ENCODE assay signal across 8 mouse cellular contexts in the genomic region with DNA sequence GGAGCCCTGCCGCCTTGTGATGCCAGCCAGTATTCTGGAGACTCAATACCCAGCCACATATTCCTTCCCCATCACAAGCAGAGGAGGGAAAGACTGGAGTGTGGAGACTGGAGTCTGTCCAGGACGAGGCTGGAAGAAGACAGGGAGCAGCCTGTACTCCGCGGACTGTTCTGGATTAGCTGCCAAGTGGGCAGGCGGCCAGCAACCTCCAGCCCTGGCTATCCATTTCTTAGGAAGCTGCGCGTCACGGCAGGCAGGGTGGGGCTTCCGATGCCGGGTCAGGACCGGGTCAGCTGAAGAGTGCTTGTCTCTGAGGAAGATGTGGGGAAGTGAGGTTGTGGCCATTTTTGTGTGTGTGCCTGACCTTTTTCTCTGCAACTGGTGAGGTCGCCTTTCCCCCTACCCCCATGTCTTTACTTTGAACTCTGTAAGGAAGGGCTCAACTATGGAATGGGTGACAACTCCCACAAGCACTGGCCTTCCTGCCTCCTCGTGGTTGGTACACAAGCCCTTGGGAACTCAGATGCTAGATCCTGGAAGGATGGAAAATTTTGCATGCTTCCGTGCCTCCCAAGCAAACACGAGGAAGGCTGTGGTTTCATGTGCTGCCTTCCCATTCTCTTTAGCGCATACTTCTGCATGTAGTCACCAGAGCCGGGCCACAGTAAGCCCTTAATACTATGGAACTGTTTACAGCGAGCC.
DNase-seq lines count a peak whose midpoint lies in the region; ATAC-seq and TF ChIP-seq lines count a peak whose summit lies in the region.

No protein-coding gene starts in this region.

- TF ChIP-seq CTCF in lung, embryonic 14.5 days (IDR thresholded peaks at IDR 0.05; ENCODE audit: low read depth), result no peak

- H3K4me2 ChIP-seq in lung, embryonic 14.5 days, result peak overlapping the region; percentile 61

- peak; percentile 98 for DNase-seq in Muller cell, postnatal 12 days (ENCODE audit: inconsistent ontology term)
- DNase-seq in cerebellum, adult 9-10 months, result peak; percentile 99
- peak; percentile 87 to 92 for DNase-seq in frontal cortex, postnatal 14 days (ENCODE audit: low spot score in 2 of 2)
- DNase-seq in hindbrain, embryonic 10.5 days (ENCODE audit: low spot score), result peak; percentile 15
- peak; percentile 94 for DNase-seq in layer of hippocampus, adult 9-11 months
- peak; percentile 99 for DNase-seq in lung, embryonic 14.5 days
- peak; percentile 94 for DNase-seq in ovary, postnatal 36 days (ENCODE audit: low spot score)
- peak; percentile 95 to 97 for DNase-seq in urinary bladder, postnatal 4 days (ENCODE audit: low spot score in 2 of 2)

- no peak overlapping the region for H3K9ac ChIP-seq in lung, embryonic 14.5 days

- ATAC-seq in lung, embryonic 14.5 days (ENCODE audit: insufficient read depth), result peak; percentile 99

- no peaks in the 10 kb centered on the region for H3K9me3 ChIP-seq in hindbrain, embryonic 10.5 days
- no peaks in the 10 kb centered on the region for H3K9me3 ChIP-seq in lung, embryonic 14.5 days (ENCODE audit: low read depth, low read length)

- no peaks in the 10 kb centered on the region for H3K27me3 ChIP-seq in hindbrain, embryonic 10.5 days (ENCODE audit: insufficient read depth, poor library complexity, severe bottlenecking)
- H3K27me3 ChIP-seq in lung, embryonic 14.5 days (ENCODE audit: insufficient read depth, low read length), result no peaks in the 10 kb centered on the region

- no peaks in the 10 kb centered on the region for H3K36me3 ChIP-seq in hindbrain, embryonic 10.5 days
- no peaks in the 10 kb centered on the region for H3K36me3 ChIP-seq in lung, embryonic 14.5 days (ENCODE audit: insufficient read depth)

- WGBS in hindbrain, embryonic 10.5 days, result 62% methylated on average over 18 of the region's 18 CpGs
- WGBS in lung, embryonic 14.5 days, result 24% methylated on average over 18 of the region's 18 CpGs

- no peak overlapping the region for H3K4me3 ChIP-seq in hindbrain, embryonic 10.5 days
- H3K4me3 ChIP-seq in lung, embryonic 14.5 days (ENCODE audit: low read depth, low read length), result no peak overlapping the region

- peaks cover 12% of the 10 kb centered on the region; the same call in 1 of the 2 replicates for H3K4me1 ChIP-seq in hindbrain, embryonic 10.5 days (replicated peaks)
- H3K4me1 ChIP-seq in lung, embryonic 14.5 days (ENCODE audit: insufficient read depth), result peaks cover 8% of the 10 kb centered on the region; the same call in 1 of the 2 replicates

- no peak overlapping the region for H3K27ac ChIP-seq in hindbrain, embryonic 10.5 days
- peak overlapping the region; percentile 65; the same call in 1 of the 2 replicates for H3K27ac ChIP-seq in lung, embryonic 14.5 days (ENCODE audit: low read depth)

Comparison
In these comparisons a context has a peak if more than half of its experiments do, and no peak if none do; other contexts are left out.
1. DNase-seq: peak in every context shown above with its lines; median percentile 99 in cerebellum, adult 9-10 months; 99 in lung, embryonic 14.5 days; 98 in Muller cell, postnatal 12 days; 96 in urinary bladder, postnatal 4 days; 94 in layer of hippocampus, adult 9-11 months; 94 in ovary, postnatal 36 days; 90 in frontal cortex, postnatal 14 days; 15 in hindbrain, embryonic 10.5 days.